Mouse (Mus musculus): ENCODE data around the gene Zfp184.
"Not testable (repeated sequence)": the region's sequence is repeated elsewhere in the genome, so short reads cannot be mapped to it uniquely, and the experiment has no call there.

Zfp184 gene

DNA sequence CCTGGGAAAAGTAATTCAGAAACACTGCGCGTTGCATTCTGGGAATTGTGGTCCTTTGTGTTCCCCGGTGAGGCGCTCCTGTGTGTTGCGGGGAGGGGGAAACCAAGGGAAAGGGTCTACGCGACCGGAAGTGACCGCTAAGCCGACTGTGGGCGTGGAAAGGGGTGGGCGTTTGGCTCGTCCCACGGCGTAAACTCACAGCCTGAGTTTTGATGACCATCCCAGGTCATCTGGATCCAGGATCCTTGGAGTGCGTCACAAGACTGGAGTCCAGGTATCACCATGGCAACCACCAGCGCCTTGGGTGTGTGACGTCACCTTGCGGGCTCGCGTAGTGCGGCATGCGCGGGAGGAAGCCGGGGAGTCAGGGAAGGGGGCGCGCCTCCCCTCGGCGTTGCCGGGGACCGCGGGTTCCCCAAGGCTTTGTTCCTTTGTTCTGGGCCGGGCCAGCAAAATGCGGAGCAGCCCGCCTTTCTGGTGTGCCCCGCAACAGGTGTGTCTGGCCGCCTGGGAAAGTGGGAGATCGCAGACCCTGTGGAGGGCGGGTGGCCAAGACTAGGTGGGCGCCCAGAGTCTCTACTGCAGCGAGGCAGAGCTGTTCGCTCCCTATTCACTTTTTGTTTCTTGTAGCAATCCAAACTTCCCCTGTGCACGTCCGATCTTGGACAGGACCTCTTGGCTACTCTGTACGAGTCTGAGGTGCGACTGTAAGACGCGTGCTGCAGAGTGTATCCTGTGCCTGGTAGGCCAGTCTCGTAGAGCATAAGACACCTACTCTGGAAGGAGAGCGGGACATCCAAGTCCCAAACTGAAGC lies at the start of gene Zfp184:
Zfp184 (plus strand) TSS at position 169 of the 815 bp plus-strand sequence.
- in situ Hi-C loops (cut with MboI; ENCODE audit: low sequenced_read_pairs): loop anchor here (25.0 kb wide), 1 partner anchor 1567 kb away; no protein-coding TSS in a partner anchor

- in situ Hi-C loops (cut with MboI; ENCODE audit: low sequenced_read_pairs): loop anchor here (25.0 kb wide), 1 partner anchor 1391 kb away; no protein-coding TSS in a partner anchor
Observed at GRCm38 (mm10) chr13:21896549-21897244, 48.2 kb upstream of the Zfp184 start.

DNA sequence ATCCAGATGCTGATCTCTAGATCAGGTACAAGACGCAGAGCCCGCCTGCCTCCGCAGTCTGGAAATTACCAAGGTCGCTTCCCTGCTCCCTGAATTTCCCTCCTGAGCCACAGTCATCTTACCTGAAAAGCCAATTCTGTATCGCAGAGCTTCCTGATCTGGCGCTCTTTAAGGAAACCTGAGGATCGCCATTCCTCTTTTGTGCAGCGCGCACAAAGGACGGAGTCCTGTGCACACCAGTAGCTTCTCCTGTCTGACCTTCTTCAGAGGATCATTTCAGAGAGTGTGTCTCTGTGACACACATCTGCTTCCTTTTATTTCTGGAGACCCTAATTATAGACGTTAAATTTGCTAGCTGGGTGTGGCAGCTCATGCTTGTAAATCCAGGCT lies 47.7 kb upstream of the Zfp184 start:
- in situ Hi-C loops (cut with MboI; ENCODE audit: low sequenced_read_pairs): loop anchor here (25.0 kb wide), 1 partner anchor 1390 kb away; no protein-coding TSS in a partner anchor

- in situ Hi-C loops (cut with MboI; ENCODE audit: low sequenced_read_pairs): not testable (repeated sequence)
Observed at GRCm38 (mm10) chr13:21900870-21901565, 43.9 kb upstream of the Zfp184 start.

DNA sequence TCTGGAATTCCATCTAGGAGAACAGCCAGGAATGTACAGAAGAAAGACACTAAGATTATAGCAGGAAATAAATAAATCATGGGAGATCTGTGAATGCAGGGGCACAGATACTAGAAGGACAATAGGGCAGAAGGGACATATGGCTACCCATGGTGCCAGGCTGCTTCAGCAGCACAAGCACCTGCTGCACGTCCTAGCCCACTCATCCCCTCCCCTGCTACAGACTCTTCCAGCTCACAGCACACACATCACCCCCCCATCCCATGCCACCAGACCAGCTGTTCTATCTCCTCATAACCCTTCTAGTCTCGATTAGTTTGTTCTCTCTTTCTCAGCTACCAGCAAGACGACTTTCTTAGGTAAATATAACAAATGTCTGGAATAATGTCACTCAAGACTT lies 41.4 kb upstream of the Zfp184 start:
- in situ Hi-C loops (cut with MboI; ENCODE audit: low sequenced_read_pairs): no loop called here

GRCm38 (mm10) chr13:21904090-21904489 lies 40.8 kb upstream of the Zfp184 start:
- in situ Hi-C loops (cut with MboI; ENCODE audit: low sequenced_read_pairs): not testable (repeated sequence)

DNA sequence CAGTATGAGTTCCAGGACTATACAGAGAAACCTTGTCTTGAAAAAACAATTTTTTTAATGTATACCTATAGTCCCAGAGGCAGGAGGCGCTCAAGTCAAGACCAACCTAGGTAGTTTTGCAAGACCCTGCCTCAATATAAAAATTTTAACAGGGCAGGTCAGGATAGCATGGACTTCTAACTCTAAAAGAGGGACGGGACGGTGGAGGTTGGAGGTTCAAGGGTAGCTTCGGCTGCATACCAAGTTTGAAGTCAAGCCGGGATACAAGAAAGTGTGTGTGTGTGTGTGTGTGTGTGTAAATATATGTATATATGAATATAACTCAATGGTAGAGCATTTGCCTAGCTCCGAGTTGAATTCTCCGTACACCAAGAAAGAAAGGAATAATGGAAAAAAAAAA lies 38.6 kb upstream of the Zfp184 start:
- in situ Hi-C loops (cut with MboI; ENCODE audit: low sequenced_read_pairs): no loop called here

GRCm38 (mm10) chr13:21906946-21907806 lies 37.7 kb upstream of the Zfp184 start:
- in situ Hi-C loops (cut with MboI; ENCODE audit: low sequenced_read_pairs): no loop called here

- in situ Hi-C loops (cut with MboI; ENCODE audit: low sequenced_read_pairs): not testable (repeated sequence)
Observed at GRCm38 (mm10) chr13:21907807-21908155, 37.1 kb upstream of the Zfp184 start.

- in situ Hi-C loops (cut with MboI; ENCODE audit: low sequenced_read_pairs): no loop called here
Observed at GRCm38 (mm10) chr13:21910735-21911134, 34.2 kb upstream of the Zfp184 start.

DNA sequence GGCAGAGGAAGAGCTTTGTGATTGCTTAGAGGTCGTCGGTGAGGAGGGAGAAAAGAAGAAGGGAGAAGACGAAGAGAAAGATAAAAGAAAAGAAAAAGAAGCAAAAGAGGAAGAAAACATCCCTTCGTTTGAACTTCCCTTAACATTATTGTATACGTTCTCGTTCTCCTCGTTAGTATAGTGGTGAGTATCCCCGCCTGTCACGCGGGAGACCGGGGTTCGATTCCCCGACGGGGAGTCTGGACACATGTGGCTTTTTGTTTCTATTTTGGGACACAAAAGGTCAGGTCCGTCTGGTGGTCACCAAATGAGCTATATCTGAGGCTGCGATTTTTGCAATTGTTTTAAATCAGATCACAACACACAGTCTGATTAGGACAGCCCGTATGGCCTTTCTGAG lies 33.7 kb upstream of the Zfp184 start:
- in situ Hi-C loops (cut with MboI; ENCODE audit: low sequenced_read_pairs): no loop called here

GRCm38 (mm10) chr13:21913854-21914253 lies 31.0 kb upstream of the Zfp184 start:
- in situ Hi-C loops (cut with MboI; ENCODE audit: low sequenced_read_pairs): no loop called here

DNA sequence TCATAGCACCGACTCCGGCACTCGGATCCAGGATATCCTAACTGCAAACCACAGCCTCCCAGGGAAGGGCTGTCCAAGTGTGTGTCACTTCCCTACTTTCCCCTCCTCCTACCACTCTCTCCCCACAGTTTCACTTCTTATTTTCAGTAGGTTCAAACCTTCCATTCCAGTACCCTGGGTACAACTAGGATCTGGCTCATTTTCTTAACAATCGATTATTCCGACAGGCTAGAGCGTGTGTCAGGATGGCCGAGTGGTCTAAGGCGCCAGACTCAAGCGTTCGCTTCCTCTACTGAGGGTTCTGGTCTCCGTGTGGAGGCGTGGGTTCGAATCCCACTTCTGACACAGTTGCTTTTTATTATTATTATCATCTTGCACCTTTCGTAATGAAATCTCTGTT lies 30.3 kb upstream of the Zfp184 start:
- in situ Hi-C loops (cut with MboI; ENCODE audit: low sequenced_read_pairs): no loop called here

- in situ Hi-C loops (cut with MboI; ENCODE audit: low sequenced_read_pairs): no loop called here
Observed at GRCm38 (mm10) chr13:21915487-21915886, 29.4 kb upstream of the Zfp184 start.

DNA sequence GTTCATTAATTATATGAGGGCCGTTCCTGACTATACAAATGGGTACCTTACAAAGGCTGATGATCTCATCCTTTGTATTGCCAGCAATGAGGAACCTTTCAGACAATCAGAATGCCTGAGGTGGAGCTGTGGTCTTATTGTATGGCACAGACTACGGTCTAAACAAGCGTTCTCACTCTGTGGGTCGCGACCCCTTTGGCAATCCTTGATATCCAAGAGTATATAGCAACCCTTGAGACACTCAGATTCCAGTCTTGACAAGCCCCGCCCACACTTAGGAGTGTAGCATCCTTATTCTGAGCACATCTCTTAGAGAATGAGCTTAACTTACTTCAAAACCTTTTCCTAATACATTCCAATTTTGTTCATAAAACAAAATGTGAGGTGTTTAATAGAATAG lies 28.8 kb upstream of the Zfp184 start:
- in situ Hi-C loops (cut with MboI; ENCODE audit: low sequenced_read_pairs): no loop called here

DNA sequence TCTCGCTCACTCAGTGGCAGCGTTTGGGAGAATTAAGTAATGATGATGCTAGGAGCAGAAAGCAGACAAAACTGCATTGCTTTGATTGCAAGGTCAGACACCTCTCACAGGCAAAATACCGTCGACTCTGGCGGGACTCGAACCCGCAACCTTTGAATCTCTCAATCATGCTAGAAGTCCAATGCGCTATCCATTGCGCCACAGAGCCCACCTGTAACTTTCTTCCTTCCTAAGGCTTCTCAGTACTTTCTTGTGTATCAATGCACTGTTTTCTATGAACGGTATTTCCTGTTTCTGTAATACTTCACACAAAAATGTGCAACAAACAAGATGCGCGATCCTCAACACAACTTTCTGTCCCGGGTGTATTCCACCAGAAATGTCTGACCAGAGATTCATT lies 27.9 kb upstream of the Zfp184 start:
- in situ Hi-C loops (cut with MboI; ENCODE audit: low sequenced_read_pairs): no loop called here

DNA sequence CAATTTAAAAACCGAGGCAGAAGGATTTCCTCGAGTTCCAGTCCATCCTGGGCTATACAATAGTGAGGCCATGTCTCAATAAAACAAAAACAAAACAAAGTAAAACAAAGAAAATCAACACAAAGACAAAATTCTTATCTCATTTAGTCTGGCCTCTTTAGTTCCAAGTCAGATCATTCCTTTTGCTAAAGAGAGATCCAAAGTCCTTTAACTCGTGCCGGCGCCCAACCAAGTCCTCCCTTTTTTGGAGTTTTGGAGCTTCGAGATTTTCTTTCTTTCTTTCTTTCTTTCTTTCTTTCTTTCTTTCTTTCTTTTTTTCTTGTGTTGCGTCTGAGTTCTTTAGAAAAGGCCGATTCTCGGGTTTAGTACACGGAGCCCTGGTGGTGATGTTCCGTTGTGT lies 27.4 kb upstream of the Zfp184 start:
- in situ Hi-C loops (cut with MboI; ENCODE audit: low sequenced_read_pairs): no loop called here

DNA sequence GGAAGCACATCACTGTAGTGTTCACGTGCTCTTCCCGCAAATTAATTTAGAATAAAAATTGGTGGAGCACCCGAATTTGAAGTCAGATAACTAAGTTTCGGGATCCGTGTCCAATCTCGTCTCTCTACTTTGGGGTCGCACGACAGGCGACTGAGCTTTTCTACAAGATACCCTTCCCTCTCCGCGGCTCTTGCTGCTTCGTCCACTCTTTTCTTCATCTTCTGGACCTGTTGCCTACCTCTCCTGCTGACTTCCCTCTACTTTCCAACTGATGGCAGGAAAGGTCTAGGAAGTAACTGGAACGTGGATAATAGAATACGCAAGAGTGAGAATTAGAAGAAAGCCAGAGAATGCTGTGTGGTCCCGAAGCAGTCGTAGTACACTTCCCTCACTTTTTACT lies 26.9 kb upstream of the Zfp184 start:
- in situ Hi-C loops (cut with MboI; ENCODE audit: low sequenced_read_pairs): no loop called here

GRCm38 (mm10) chr13:21918570-21919419 lies 26.1 kb upstream of the Zfp184 start:
- in situ Hi-C loops (cut with MboI; ENCODE audit: low sequenced_read_pairs): no loop called here

Measured in CH12F3 (cell line).